Mouse (Mus musculus): ENCODE data around the gene Cracr2b. TPM values are rescaled to one million over a fixed set of nuclear protein-coding genes. Genes with fewer than 3 reads are reported as not detected.
A peak's percentile ranks its signal among the peaks of the same experiment; 100 is the strongest.

The Cracr2b gene
- polyA plus RNA-seq, 1 experiment, result 0.06 TPM

DNA sequence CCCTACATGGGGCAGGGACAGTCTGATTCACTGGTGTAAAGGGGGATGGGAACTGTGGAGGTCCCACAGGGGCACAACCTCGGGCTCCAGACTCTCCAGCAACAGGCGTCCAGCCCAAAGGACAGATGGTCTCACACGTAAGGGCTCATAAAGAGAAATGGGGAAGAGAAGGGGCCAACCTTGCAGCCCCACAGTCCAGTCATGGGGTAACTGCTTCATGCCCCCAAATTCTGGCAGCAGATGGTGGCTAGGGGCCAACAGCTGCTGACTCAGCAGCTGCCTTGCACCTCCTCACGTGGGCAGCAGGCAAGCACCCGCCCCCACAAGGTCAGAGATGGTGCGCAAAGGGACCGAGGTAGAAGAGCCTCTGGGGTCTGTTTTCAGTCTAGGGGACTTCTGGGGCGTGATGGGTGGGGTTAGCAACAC lies 28.7 kb upstream of the Cracr2b start:
- Histone ChIP-seq H3K4me1 (ENCODE audit: control insufficient read depth) (peaks cover 71% of the 10 kb centered on the region), H3K27me3 (ENCODE audit: control insufficient read depth) (no peaks in the 10 kb centered on the region; the same call in 1 of the 2 replicates), H3K36me3 (ENCODE audit: control insufficient read depth) (peaks cover 50% of the 10 kb centered on the region), H3K4me3 (replicated peaks) (no peak overlapping the region), H3K9me3 (ENCODE audit: control insufficient read depth, low read length) (no peaks in the 10 kb centered on the region)
- TF ChIP-seq GATA1 (IDR thresholded peaks at IDR 0.05; ENCODE audit: low read length) (no peak), TAL1 (IDR thresholded peaks at IDR 0.05; ENCODE audit: low read length) (no peak)

DNA sequence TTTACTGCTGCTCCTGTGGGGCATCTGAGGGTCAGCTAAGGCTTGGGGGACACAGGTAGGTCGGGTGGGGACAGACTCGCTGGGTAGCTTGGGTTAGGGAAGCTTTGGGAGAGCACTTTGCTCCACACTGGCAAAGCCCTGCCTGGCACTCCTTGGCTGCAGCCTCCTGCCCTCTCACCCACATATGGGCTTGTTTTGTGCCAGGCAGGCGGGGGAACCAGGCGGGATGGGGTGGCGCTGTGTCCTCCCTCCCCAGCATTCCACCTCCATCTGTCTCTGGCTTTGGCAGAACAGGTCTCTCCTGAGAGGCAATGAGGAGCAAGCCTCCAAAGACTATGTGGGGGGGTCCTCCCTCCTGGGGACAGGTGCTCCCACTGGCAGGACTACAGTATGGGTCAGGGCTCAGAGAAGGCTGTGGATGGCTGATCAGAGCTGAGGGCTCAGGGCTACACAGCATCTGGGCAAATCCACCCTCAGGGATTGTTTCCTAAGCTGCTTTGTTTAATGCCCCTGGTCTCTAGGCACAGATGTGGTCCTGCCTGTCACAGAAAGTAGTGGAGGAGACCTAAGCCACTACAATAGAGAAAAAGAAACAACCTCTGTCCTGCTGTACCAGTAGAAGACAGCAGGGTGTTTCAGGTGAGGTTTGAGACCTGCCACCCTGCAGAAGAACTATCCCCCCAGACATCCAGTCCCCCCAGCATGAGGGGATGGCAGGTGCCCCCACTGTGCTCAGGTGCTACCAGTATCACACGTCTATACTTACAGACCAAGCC lies 28.0 kb upstream of the Cracr2b start:
- Histone ChIP-seq H3K4me3 (replicated peaks) (no peak overlapping the region), H3K9me3 (ENCODE audit: control insufficient read depth, low read length) (no peaks in the 10 kb centered on the region), H3K27me3 (ENCODE audit: control insufficient read depth) (no peaks in the 10 kb centered on the region; the same call in 1 of the 2 replicates), H3K36me3 (ENCODE audit: control insufficient read depth) (peaks cover 56% of the 10 kb centered on the region), H3K4me1 (ENCODE audit: control insufficient read depth) (peaks cover 74% of the 10 kb centered on the region)
- TF ChIP-seq TAL1 (IDR thresholded peaks at IDR 0.05; ENCODE audit: low read length) (no peak), GATA1 (IDR thresholded peaks at IDR 0.05; ENCODE audit: low read length) (no peak)

DNA sequence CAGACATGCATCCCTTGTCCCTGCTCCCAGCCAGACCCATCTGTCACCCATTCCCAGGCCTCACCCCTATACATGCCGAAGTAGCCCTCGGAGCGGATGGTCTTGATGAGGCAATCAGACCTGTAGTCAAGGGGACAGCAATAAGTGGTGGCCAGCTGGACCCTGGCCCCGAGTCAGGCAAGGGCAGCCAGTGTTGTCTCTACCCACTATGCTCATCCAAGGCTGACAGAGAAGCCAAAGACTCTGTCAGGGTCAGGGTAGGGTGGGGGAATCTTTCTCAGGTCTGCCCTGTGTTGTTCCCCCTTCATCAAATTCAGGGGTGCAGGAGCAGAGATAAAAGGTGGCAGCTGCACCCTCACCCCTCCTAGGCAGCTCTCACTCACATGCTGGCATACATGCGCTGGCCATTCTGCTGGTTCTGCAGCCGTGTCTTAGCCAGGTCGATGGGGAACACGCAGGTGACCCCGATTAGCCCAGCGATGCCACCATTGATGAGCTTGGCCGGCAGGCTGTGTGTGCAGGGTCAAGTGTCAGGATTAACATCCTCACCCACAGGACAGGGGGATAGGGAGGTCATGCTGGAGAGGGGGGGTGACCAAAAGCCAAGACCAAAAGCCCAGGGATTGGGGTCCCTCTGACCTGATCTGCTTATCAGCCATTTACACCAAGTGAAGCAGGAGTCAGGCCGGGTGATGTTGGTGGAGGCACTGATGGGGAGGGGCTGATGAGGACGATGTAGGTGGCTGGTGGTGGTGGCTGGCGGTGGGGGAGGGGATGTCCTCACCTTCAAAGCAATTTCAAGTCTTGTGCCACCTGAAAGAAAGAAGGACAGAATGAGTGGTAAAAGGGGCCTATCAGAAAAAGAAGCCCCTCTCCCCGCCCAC lies 27.1 kb upstream of the Cracr2b start:
- TF ChIP-seq GATA1 (IDR thresholded peaks at IDR 0.05; ENCODE audit: low read length), result no peak
- TF ChIP-seq TAL1 (IDR thresholded peaks at IDR 0.05; ENCODE audit: low read length), result no peak
- H3K36me3 ChIP-seq (ENCODE audit: control insufficient read depth), result peaks cover 64% of the 10 kb centered on the region
- H3K27me3 ChIP-seq (ENCODE audit: control insufficient read depth), result no peaks in the 10 kb centered on the region; the same call in 1 of the 2 replicates
- no peaks in the 10 kb centered on the region for H3K9me3 ChIP-seq (ENCODE audit: control insufficient read depth, low read length)
- H3K4me1 ChIP-seq (ENCODE audit: control insufficient read depth), result peaks cover 80% of the 10 kb centered on the region
- H3K4me3 ChIP-seq (replicated peaks), result no peak overlapping the region

DNA sequence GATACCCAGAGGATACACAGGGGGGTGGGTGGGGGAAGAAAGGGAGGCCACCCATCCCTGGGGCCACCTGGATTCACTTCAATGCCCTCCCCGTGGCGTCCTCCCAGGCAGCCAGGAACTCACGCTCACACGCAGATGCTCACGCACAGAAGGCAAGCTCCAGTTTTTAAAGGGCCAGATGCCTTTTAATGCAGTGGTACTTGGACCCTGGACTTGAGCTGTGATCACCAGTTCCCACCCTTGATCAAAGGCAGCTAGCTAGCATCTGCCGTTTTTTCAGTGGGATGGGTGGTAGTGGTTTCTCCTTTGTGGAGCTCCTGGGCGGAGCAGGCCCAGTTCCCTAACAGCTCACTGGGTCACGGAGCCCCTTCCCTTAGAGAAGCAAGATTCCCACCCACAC lies 26.4 kb upstream of the Cracr2b start:
- peak overlapping the region; percentile 59 for H3K4me3 ChIP-seq (replicated peaks)
- no peak for TF ChIP-seq TAL1 (IDR thresholded peaks at IDR 0.05; ENCODE audit: low read length)
- peaks cover 71% of the 10 kb centered on the region for H3K36me3 ChIP-seq (ENCODE audit: control insufficient read depth)
- peaks cover 78% of the 10 kb centered on the region for H3K4me1 ChIP-seq (ENCODE audit: control insufficient read depth)
- no peaks in the 10 kb centered on the region for H3K27me3 ChIP-seq (ENCODE audit: control insufficient read depth)
- no peaks in the 10 kb centered on the region for H3K9me3 ChIP-seq (ENCODE audit: control insufficient read depth, low read length)

- Histone ChIP-seq H3K4me1 (ENCODE audit: control insufficient read depth) (peaks cover 77% of the 10 kb centered on the region), H3K36me3 (ENCODE audit: control insufficient read depth) (peaks cover 78% of the 10 kb centered on the region), H3K9me3 (ENCODE audit: control insufficient read depth, low read length) (no peaks in the 10 kb centered on the region), H3K4me3 (replicated peaks) (peak overlapping the region; percentile 59), H3K27me3 (ENCODE audit: control insufficient read depth) (no peaks in the 10 kb centered on the region)
- no peak for TF ChIP-seq GATA1 (IDR thresholded peaks at IDR 0.05; ENCODE audit: low read length)
Measured at GRCm38 (mm10) chr7:141435129-141435855, 25.6 kb upstream of the Cracr2b start.

- Histone ChIP-seq H3K27me3 (ENCODE audit: control insufficient read depth) (no peaks in the 10 kb centered on the region), H3K4me3 (replicated peaks) (peak overlapping the region; percentile 59), H3K4me1 (ENCODE audit: control insufficient read depth) (peaks cover 84% of the 10 kb centered on the region), H3K36me3 (ENCODE audit: control insufficient read depth) (peaks cover 78% of the 10 kb centered on the region), H3K9me3 (ENCODE audit: control insufficient read depth, low read length) (no peaks in the 10 kb centered on the region)
- no peak for TF ChIP-seq GATA1 (IDR thresholded peaks at IDR 0.05; ENCODE audit: low read length)
- no peak for TF ChIP-seq TAL1 (IDR thresholded peaks at IDR 0.05; ENCODE audit: low read length)
Measured at GRCm38 (mm10) chr7:141435856-141436522, 24.9 kb upstream of the Cracr2b start.

DNA sequence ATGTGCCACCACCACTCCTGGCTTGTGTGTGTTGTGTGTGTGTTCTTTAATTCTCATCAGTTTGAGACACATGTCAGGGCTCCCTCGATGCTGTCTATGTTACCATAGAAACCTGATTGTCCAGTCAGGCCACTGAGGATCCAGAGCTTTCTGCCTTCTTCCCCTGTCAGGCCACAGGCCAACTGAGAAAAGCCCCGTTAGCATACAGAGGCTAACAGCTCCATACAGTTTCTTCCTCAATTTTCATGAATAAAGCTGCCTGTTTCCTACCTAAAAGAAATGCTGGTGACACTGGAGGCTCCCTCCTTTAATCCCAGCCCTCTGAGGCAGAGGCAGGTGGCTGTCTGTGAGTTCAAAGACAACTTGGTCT lies 24.4 kb upstream of the Cracr2b start:
- TF ChIP-seq TAL1 (IDR thresholded peaks at IDR 0.05; ENCODE audit: low read length) (no peak), GATA1 (IDR thresholded peaks at IDR 0.05; ENCODE audit: low read length) (no peak)
- Histone ChIP-seq H3K27me3 (ENCODE audit: control insufficient read depth) (no peaks in the 10 kb centered on the region), H3K36me3 (ENCODE audit: control insufficient read depth) (peaks cover 78% of the 10 kb centered on the region), H3K4me1 (ENCODE audit: control insufficient read depth) (peaks cover 89% of the 10 kb centered on the region), H3K9me3 (ENCODE audit: control insufficient read depth, low read length) (no peaks in the 10 kb centered on the region), H3K4me3 (replicated peaks) (peak overlapping the region; percentile 76)

Measured in erythroblast, embryonic 14.5 days (primary cell).